Mouse (Mus musculus) C2C12 (cell line): ENCODE results near the gene Mccc2.

Experiments
- CTCF ChIP-seq: IDR thresholded peaks from one replicate; pipeline ENCODE4 v1.5.1; 2011; ENCODE audit not compliant: control insufficient read depth, insufficient read depth, insufficient read length
- MAX ChIP-seq: IDR thresholded peaks from one replicate; pipeline ENCODE4 v1.6.1; 2011; ENCODE audit warnings: mild to moderate bottlenecking, control low read depth
- MYOG ChIP-seq: IDR thresholded peaks from one replicate; pipeline ENCODE4 v1.6.1; 2011; ENCODE audit not compliant: control insufficient read depth, insufficient read length; ENCODE audit errors: extremely low read depth

DNA sequence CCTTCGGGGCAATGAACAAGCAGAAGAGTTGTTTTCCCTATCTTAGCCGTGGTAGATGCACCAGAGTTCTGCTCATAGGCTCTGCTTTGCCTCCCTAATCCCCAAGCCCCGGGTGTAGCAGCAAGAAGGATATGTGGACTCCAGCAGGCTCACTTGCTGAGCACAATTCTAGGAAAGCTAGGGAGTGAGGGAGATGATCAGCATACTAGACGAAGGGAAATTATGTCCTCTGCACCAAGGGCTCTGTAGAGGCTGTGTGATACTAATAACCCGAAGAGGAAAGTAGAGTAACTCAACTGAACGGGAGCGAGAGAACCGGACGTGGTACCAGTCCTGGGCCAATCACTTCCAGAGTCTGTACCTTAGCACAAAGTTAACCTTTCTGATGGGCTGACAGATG is 114.5 kb downstream of the Mccc2 start, which contains the start of gene Cartpt:
- TF ChIP-seq CTCF (no peak), MAX (no peak), MYOG (no peak)
